Mouse (Mus musculus) midbrain, embryonic 12.5 days (tissue): ENCODE results near the gene Arhgap15. TPM values are rescaled to one million over a fixed set of nuclear protein-coding genes. Genes with fewer than 3 reads are reported as not detected.

ENCODE experiments used
- ATAC-seq: fragments of 200-750 bp; cut with Nextera tagmentation; 2 replicates; pipeline ENCODE4 v1.8.0; 2017; ENCODE audit warnings: low read depth, moderate TSS enrichment, moderate library complexity; ENCODE audit not compliant: low FRiP score
- H3K27ac ChIP-seq: fragments of 300-500 bp; sonication (generic); replicated peaks from 2 replicates; pipeline ENCODE4 v1.5.1; 2016; ENCODE audit warnings: mild to moderate bottlenecking
- H3K27me3 ChIP-seq: fragments of 300-500 bp; sonication (generic); 2 replicates; pipeline ENCODE4 v1.6.1; 2016; ENCODE audit warnings: mild to moderate bottlenecking
- H3K36me3 ChIP-seq: fragments of 300-500 bp; sonication (generic); 2 replicates; pipeline ENCODE4 v1.6.1; 2016
- H3K4me1 ChIP-seq: fragments of 300-500 bp; sonication (generic); 2 replicates; pipeline ENCODE4 v1.6.1; 2016
- H3K4me2 ChIP-seq: fragments of 300-500 bp; sonication (generic); replicated peaks from 2 replicates; pipeline ENCODE4 v1.6.1; 2016; ENCODE audit warnings: mild to moderate bottlenecking, moderate library complexity
- H3K4me3 ChIP-seq: fragments of 300-500 bp; sonication (generic); 2 replicates; pipeline ENCODE4 v1.5.1; 2016; ENCODE audit warnings: mild to moderate bottlenecking
- H3K9ac ChIP-seq: fragments of 300-500 bp; sonication (generic); replicated peaks from 2 replicates; pipeline ENCODE4 v1.6.1; 2016; ENCODE audit warnings: mild to moderate bottlenecking, moderate library complexity
- H3K9me3 ChIP-seq: fragments of 300-500 bp; sonication (generic); 2 replicates; pipeline ENCODE4 v1.6.1; 2016; ENCODE audit warnings: mild to moderate bottlenecking
- WGBS: fragments of 180-500 bp; shearing (Covaris S2); methylation state at CpG from one replicate; pipeline ENCODE4 v1.1.7; 2016; 5-methylcytosine and 5-hydroxymethylcytosine counted together
- polyA plus RNA-seq: library from polyadenylated mRNA; unstranded; fragments of >200 nt; fragmentation: Nextera tagmentation; extraction: Ambion mirVana; gene quantifications from 2 replicates; pipeline ENCODE4 v1.2.1, GENCODE M21; 2016

Arhgap15 gene
- polyA plus RNA-seq, 1 experiment from 2014 or later: 0.32 TPM

DNA sequence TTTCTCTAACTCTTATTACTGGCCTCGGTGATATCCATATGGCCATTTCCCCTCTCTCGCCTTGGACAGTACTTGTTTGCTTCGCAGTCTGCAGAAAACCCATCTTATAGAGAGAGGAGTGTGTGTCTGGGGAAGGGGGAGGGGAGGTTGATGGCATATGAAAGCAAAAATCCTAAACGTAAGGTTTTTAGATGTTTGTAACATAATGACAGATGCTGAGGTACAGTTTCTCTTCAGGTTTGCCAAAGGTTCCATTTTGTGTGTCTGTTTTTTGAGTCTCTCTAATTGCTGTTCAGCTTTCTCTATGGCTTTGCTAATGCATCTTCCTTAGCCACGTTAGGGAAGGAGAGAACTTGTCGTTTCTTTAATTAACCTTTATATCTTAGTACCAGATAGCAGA lies 202.1 kb downstream of the Arhgap15 start:
- H3K4me2 ChIP-seq: no peak overlapping the region
- no peak overlapping the region for H3K4me3 ChIP-seq
- no peaks in the 10 kb centered on the region for H3K4me1 ChIP-seq
- ATAC-seq: no peak
- no peaks in the 10 kb centered on the region for H3K36me3 ChIP-seq
- H3K9ac ChIP-seq: no peak overlapping the region
- H3K27me3 ChIP-seq: no peaks in the 10 kb centered on the region
- H3K27ac ChIP-seq: no peak overlapping the region
- 87% methylated on average over 6 of the region's 6 CpGs for WGBS
- no peaks in the 10 kb centered on the region for H3K9me3 ChIP-seq

DNA sequence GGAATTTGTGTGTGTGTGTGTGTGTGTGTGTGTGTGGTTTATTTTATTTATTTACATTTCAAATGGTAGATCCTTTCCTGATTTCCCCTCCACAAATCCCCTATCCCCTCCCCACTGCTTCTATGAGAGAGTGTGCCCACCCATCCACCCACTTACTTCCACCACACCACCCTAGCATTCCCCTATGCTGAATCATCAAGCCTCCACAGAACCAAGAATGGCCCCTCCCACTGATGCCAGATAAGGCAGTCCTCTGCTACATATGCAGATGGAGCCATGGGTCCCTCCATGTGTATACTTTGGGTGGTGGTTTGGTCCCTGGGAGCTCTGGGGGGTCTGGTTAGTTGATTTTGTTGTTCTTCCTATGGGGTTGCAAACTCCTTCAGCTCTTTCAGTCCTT lies 210.6 kb downstream of the Arhgap15 start:
- Histone ChIP-seq H3K27me3 (no peaks in the 10 kb centered on the region), H3K27ac (no peak overlapping the region), H3K36me3 (no peaks in the 10 kb centered on the region), H3K9me3 (no peaks in the 10 kb centered on the region), H3K4me3 (no peak overlapping the region), H3K9ac (no peak overlapping the region), H3K4me1 (no peaks in the 10 kb centered on the region), H3K4me2 (no peak overlapping the region)
- ATAC-seq: no peak

DNA sequence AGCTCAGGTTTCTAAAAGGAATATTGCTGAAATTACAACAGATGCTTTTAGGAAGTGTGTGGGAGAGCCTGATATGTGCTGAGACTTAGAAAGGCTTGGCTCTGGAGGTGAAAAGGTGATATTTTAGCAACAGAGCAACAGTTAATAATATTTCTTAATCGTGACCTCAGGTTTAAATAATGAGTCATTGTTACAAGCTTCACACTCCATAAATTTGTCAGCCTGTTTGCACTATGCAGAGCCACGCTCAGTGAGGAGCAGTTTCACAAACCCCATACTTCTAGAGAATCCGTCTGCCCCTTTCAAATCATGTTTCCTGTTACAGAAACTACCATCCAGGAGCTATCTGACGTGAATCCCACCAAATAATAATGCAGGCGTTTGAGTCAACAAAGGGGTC lies 213.8 kb downstream of the Arhgap15 start:
- H3K9ac ChIP-seq: no peak overlapping the region
- no peak overlapping the region for H3K4me3 ChIP-seq
- WGBS: 79% methylated on average over 5 of the region's 5 CpGs
- H3K36me3 ChIP-seq: no peaks in the 10 kb centered on the region
- no peaks in the 10 kb centered on the region for H3K4me1 ChIP-seq
- H3K9me3 ChIP-seq: no peaks in the 10 kb centered on the region
- H3K27me3 ChIP-seq: no peaks in the 10 kb centered on the region
- H3K27ac ChIP-seq: no peak overlapping the region
- ATAC-seq: no peak
- no peak overlapping the region for H3K4me2 ChIP-seq

DNA sequence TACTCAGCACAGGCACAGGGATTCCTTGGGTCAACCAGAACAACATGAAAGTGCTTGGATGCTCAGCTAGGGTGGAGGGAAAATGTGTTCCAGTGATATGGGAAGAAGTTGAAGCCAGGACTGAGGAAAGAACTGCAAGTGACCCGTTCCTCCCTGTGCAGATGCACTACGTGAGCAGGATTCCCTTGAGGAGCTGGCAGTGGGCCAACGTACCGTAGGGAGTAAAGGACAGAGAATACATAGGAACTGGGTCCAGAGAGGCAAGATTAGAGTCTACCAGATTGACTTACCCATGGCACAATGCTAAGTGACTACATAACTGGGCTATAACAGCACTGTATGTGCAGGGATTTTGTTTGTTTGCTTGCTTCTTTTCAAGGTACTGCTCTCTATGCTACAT lies 220.0 kb downstream of the Arhgap15 start:
- H3K4me3 ChIP-seq: no peak overlapping the region
- no peak for ATAC-seq
- H3K9ac ChIP-seq: no peak overlapping the region
- H3K27ac ChIP-seq: no peak overlapping the region
- no peaks in the 10 kb centered on the region for H3K36me3 ChIP-seq
- no peaks in the 10 kb centered on the region for H3K4me1 ChIP-seq
- H3K27me3 ChIP-seq: no peaks in the 10 kb centered on the region
- no peaks in the 10 kb centered on the region for H3K9me3 ChIP-seq
- 79% methylated on average over 4 of the region's 4 CpGs for WGBS
- H3K4me2 ChIP-seq: no peak overlapping the region

DNA sequence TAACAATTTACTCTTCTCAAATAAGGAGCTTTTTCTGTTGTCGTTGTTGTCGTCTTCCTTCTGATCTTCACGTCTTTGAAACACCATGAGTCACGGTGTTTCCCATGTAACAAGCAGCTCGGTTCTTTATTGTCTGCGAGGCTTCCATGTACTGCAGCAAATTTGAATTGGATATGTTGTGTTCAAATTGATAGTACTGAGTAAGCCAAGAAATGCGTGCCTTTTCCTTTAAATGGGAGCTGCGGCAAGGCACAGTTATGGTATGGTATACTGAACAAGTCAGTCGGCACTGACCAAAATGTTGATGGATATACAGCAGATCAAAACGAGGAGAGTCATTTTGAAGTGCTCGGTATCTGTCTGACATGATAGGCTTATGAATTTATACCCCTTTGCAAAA lies 229.1 kb downstream of the Arhgap15 start:
- H3K4me3 ChIP-seq: no peak overlapping the region
- no peaks in the 10 kb centered on the region for H3K36me3 ChIP-seq
- no peak for ATAC-seq
- 84% methylated on average over 11 of the region's 11 CpGs for WGBS
- no peaks in the 10 kb centered on the region for H3K9me3 ChIP-seq
- no peak overlapping the region for H3K9ac ChIP-seq
- no peaks in the 10 kb centered on the region for H3K27me3 ChIP-seq
- peaks cover 5% of the 10 kb centered on the region; the same call in 1 of the 2 replicates for H3K4me1 ChIP-seq
- H3K4me2 ChIP-seq: no peak overlapping the region
- H3K27ac ChIP-seq: no peak overlapping the region

DNA sequence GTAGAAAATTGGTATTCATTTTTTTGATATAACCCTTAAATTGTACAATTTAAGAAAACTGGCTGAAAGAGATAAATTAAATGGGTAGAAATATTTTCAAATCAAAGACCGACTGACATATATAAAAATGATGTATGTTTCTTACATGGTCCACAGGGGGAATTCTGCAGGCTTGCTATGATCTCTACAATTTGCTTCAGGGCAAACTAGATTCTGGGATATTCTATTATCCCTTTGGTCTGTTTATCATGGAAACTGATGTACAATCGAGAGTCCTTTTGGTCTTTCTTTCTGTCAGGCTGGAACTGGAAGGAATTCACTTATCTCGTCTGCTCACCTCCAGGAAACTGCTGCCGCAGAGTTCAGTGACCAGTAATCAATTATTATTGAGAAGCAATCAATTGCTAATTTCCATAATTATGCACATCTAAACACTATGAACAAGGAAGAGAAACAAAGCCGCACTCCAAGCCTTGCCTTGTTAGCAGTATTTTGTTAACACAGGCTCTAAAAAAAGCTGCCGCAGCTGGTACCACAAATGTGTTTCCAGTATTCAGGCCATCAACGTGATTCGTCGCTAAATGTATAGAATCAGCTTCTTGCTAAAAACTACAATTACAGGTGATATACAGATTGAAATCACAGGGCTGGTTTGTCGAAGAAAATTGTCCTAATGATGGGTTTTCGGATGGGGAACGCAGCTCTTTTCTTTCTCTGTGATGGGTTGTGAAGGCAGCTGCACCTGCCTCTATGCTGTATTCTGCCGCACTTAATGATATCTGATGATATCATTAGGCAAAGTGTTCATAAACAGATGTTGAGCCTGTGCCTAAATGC lies 229.8 kb downstream of the Arhgap15 start:
- Histone ChIP-seq H3K4me1 (peaks cover 5% of the 10 kb centered on the region; the same call in 1 of the 2 replicates), H3K9me3 (no peaks in the 10 kb centered on the region), H3K27me3 (no peaks in the 10 kb centered on the region), H3K36me3 (no peaks in the 10 kb centered on the region), H3K4me3 (no peak overlapping the region), H3K27ac (no peak overlapping the region), H3K4me2 (no peak overlapping the region), H3K9ac (no peak overlapping the region)
- peak; percentile 49; the same call in 1 of the 2 replicates for ATAC-seq
- WGBS: 76% methylated on average over 13 of the region's 13 CpGs

DNA sequence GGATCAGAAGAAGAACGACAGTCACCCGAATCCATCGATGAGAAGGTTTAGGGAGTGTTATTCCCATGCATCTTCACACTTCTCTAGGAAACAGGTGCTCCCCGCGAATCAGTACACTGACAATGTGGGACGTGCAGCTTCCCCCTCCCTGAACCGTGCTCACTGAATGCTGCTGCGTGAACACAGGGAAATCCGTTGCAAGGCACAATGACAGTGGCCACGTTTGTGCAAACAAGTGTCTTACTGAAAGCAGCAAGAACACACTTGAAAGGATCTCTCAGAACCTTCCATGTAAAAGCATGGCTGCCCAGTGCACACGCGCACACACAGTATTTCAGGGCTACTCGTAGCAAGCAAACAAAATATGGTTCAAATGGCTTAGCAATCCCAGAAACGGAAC lies 237.4 kb downstream of the Arhgap15 start:
- Histone ChIP-seq H3K36me3 (no peaks in the 10 kb centered on the region), H3K4me1 (0 out of 2 replicates have a peak, but pooled peaks cover 1% of the 10 kb centered on the region), H3K27me3 (no peaks in the 10 kb centered on the region), H3K9me3 (no peaks in the 10 kb centered on the region), H3K27ac (no peak overlapping the region), H3K4me3 (no peak overlapping the region), H3K9ac (no peak overlapping the region), H3K4me2 (no peak overlapping the region)
- ATAC-seq: no peak
- 84% methylated on average over 14 of the region's 14 CpGs for WGBS

DNA sequence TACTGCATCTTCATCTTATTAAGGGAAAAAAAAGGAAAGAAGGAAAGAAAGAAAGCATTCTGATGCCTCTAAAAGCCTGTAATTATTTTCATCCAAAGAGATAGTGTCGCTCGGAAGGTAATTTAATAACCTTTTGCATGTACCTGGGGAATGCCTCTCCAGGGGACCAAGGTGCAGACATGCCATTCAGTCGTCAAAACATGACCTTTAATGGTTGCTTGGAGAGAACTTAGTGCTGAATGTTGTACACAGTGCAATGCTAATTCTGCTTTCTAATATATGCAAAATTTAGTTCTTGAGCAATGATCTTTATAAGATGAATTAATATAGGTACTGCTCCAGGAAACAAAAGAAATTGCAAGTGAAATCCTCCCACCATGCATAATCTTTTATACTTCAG lies 239.3 kb downstream of the Arhgap15 start:
- Histone ChIP-seq H3K9ac (no peak overlapping the region), H3K36me3 (no peaks in the 10 kb centered on the region), H3K9me3 (no peaks in the 10 kb centered on the region), H3K27me3 (no peaks in the 10 kb centered on the region), H3K4me3 (no peak overlapping the region), H3K27ac (no peak overlapping the region), H3K4me1 (0 out of 2 replicates have a peak, but pooled peaks cover 2% of the 10 kb centered on the region), H3K4me2 (no peak overlapping the region)
- ATAC-seq: no peak
- 65% methylated on average over 3 of the region's 3 CpGs for WGBS

DNA sequence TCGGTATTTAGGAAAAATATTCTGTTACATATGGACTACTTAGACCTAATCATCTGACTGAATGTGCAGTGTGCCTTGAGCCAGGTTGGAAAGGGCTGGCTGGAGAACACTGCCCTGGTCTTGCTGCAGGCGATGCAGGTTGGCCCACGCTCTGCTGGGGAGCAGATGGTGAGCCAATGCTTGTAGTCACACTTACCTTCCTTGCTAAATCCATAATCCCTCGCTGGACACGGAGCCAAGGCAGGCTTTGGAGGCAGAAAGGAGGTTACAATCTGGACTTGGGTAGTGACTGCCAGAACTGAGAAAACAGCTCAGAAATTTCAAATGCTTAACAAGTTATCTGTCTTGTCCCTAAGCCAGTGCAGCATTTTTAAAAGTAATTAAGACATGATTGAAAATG lies 241.2 kb downstream of the Arhgap15 start:
- Histone ChIP-seq H3K9me3 (no peaks in the 10 kb centered on the region), H3K4me1 (0 out of 2 replicates have a peak, but pooled peaks cover 2% of the 10 kb centered on the region), H3K36me3 (no peaks in the 10 kb centered on the region), H3K4me3 (no peak overlapping the region), H3K27ac (no peak overlapping the region), H3K27me3 (no peaks in the 10 kb centered on the region), H3K4me2 (no peak overlapping the region), H3K9ac (no peak overlapping the region)
- peak; percentile 77 for ATAC-seq
- 56% methylated on average over 5 of the region's 5 CpGs for WGBS

DNA sequence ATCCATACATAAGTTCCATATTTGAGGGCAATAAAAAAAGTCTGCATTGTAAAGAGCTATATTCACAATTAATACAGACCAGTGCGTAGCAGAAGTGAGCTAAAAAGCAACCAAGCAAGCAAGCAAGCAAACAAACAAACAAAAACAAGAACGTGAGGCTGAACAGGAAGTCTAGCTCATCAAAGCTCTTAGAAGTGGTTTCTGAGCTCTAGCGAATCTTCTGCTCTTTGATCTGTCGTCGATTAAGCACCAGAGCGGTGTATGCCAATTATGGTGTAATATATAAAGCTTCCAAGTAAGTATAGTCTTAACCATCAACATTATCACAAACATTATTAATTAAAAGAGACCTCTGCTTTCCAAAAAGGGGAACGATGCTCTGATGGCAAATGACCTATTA lies 243.9 kb downstream of the Arhgap15 start:
- no peaks in the 10 kb centered on the region for H3K36me3 ChIP-seq

DNA sequence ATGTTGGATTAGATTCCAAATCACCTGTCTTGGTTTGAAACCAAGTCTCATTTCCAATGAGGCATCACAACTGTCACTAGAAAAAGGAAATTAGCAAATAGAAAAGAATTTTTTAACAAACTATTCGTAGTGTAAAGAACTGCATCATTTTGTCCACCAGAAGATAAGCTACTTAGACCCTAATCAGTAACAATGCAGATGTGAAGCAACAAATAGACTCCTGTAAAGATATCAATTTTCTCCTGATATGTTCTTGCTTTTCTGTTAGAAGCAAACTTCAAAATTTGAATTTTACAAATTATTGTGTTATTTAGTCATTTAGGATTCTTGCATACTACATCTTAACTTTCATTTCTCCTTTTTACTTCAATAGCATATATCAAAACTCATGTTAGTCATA lies 253.8 kb downstream of the Arhgap15 start:
- no peak overlapping the region for H3K4me2 ChIP-seq

More for the DNA sequence above, 243.9 kb downstream of the Arhgap15 start:
- Histone ChIP-seq H3K9me3 (no peaks in the 10 kb centered on the region), H3K4me2 (no peak overlapping the region), H3K4me1 (0 out of 2 replicates have a peak, but pooled peaks cover 2% of the 10 kb centered on the region), H3K9ac (no peak overlapping the region), H3K4me3 (no peak overlapping the region), H3K27me3 (no peaks in the 10 kb centered on the region), H3K27ac (no peak overlapping the region)
- ATAC-seq: no peak
- 85% methylated on average over 7 of the region's 7 CpGs for WGBS

DNA sequence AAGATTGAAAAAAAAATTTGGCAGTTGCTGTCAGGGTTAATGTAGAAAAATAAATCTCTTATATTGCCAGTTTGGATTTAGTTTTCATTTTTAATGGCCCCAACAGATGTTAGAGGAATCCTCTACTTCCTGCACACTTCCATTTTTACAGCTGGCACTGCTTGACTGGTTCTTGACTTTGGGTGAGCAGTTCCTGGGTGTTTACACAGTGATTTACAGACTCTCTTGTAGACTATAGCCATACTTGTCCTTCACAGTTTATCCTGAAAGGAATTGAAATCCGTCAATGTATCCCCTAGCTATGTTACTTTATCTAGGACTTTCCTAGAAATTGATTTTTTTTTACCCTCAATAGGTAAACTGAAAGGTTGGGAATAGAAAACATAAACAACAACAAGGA lies 261.6 kb downstream of the Arhgap15 start:
- Histone ChIP-seq H3K27ac (no peak overlapping the region), H3K9me3 (no peaks in the 10 kb centered on the region), H3K4me1 (no peaks in the 10 kb centered on the region), H3K4me3 (no peak overlapping the region), H3K4me2 (no peak overlapping the region), H3K36me3 (no peaks in the 10 kb centered on the region), H3K27me3 (no peaks in the 10 kb centered on the region), H3K9ac (no peak overlapping the region)
- WGBS: 78% methylated on average over 1 of the region's 1 CpGs
- no peak for ATAC-seq

More for the DNA sequence above, 253.8 kb downstream of the Arhgap15 start:
- Histone ChIP-seq H3K9ac (no peak overlapping the region), H3K4me3 (no peak overlapping the region), H3K36me3 (no peaks in the 10 kb centered on the region), H3K4me1 (no peaks in the 10 kb centered on the region), H3K9me3 (no peaks in the 10 kb centered on the region), H3K27me3 (no peaks in the 10 kb centered on the region), H3K27ac (no peak overlapping the region)
- WGBS: 84% methylated on average over 1 of the region's 1 CpGs
- no peak for ATAC-seq
